Mouse (Mus musculus) adrenal gland, postnatal 25 days (tissue): ENCODE data around the gene Mpeg1. TPM values are rescaled to one million over a fixed set of nuclear protein-coding genes. Genes with fewer than 3 reads are reported as not detected.

ENCODE experiments used
- DNase-seq: peaks from one replicate; pipeline ENCODE4 v3.0.0; 2021; ENCODE audit warnings: mixed read lengths
- total RNA-seq: library from RNA; stranded (reverse); gene quantifications from 2 replicates; pipeline ENCODE4 v1.2.3, GENCODE M21; 2021

Mpeg1 gene
- total RNA-seq, 1 experiment from 2014 or later, result 16.5 TPM

- DNase-seq, result no peak
Measured at GRCm38 (mm10) chr19:12465530-12466144, 5.1 kb downstream of the Mpeg1 start.

DNA sequence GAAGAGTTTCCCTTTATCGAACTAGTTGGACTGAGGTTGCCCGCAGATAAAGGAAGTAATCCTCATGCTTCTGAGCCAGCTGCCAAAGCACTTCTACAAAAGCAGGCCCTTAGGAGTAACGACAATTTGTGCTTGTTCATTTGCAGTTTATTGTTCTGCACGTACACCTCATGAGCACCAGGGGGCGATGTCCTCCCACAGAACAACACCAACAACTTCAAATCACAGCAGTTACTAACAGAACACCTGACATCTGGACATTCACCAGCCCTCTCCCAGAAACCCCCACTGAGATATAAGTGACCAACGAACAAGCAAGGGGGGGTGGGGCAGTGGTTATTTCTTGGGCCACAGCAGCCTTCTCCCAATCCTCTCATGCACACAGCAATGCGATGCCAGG lies 5.6 kb downstream of the Mpeg1 start:
- DNase-seq, result peak; percentile 57

- DNase-seq, result no peak
Measured at GRCm38 (mm10) chr19:12467436-12467835, 6.9 kb downstream of the Mpeg1 start.

DNA sequence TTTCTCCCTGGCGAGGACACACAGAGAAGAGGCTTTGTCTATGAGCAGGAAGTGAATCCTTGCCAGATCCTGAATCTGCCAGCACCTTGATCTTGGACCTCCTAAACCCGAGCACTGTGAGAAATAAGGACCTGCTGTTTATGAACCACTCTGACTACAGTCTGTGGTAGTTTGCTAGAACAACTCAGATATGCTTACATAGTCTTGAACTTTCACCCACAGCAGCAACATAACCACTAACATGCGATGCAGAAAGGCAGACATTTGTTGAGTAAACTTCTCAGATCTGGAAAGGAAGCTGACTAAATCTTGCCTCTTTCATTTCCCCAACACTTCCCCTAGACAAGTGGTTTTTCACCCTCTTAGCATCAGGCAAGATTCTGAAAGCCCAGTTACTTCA lies 11.3 kb downstream of the Mpeg1 start:
- DNase-seq, result no peak

DNA sequence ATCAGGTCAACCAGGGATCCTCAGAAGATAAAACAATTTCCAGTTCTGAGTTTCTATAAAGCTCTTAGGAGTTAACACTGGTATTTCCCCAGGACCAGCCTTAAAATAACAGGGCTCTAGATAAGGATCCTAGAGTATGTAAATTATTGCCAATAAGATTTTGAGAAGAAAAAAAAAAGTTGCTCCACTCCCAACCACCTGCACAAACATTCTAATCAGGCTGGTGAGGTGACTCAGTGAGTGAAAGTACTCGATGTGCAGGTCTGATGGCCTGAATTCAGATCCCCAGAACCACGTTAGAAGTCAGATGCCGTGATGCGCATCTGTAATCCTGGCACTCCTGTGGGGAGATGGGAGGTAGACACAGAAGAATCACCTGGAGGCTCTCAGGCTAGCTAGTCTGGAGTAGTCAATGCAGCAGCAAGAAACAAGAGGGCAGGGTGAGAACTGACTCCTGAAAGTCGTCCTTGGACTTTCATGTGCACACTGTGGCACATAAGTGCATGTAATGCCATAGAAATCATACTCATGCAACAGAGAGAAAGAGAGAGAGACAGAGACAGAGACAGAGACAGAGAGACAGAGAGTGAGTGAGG lies 11.9 kb downstream of the Mpeg1 start:
- DNase-seq, result no peak

DNA sequence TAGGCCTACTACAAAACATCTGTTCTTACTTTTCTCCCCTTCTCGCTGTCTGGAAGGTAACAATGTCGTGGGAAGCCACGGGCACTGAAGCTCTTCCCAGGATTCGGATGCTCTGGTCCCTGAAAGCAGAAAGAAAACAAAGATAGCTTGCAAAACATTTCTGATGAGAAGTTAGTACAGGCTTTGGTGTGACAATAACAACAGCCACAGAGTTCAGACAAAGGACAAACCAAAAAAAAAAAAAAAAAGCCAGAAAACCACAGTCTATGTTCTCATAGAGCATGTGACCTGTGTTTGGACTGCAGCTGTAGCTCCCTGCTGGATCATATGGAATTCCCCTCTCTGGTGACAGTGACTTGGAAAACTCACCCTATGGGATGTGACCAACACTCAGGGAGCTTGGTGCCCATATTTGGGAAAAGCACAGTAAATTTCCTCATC lies 12.6 kb downstream of the Mpeg1 start:
- DNase-seq, result no peak

GRCm38 (mm10) chr19:12473951-12474350 lies 13.4 kb downstream of the Mpeg1 start:
- no peak for DNase-seq

DNA sequence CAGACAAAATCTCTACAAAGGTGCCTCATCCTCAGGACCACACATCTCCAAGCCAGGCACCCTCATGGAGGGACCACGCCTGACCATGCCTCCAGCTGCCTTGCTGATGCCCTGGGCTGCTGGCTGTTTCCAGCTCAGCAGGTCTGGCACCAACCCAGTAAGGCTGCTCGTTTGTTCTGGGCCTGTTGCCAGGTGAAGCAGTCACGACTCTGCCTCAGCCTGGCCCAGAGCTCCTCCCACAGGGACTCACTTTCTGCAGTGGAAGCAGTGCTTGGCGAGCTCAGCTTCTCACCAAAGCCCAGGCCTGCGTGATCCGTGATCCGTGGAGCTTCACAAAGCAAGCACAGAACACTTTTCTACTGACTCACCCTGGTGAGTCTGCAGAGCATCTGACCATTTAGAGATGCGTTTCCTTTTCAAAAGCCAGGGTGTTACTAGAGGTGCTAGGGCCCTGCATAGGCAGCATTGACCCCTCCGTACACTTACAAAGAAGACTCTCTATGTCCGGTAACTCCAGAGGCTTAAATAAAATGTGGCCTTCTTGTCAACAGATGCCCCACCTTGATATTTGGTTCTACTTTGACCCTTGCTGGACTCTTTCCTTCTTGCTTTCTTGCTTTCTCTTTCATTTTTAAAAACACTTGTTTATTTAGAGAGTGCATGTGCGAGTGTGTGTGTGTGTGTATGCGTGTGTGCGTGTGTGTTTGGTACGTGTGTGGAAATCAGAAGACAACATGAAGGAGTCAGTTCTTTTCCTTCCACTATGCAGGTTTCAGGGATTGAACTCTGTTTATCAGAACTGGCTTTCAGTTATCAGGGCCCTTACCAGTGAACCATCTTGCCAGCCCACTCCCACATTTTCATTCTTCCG lies 15.0 kb downstream of the Mpeg1 start:
- peak; percentile 93 for DNase-seq

- no peak for DNase-seq
Measured at GRCm38 (mm10) chr19:12476721-12477270, 16.2 kb downstream of the Mpeg1 start.

DNA sequence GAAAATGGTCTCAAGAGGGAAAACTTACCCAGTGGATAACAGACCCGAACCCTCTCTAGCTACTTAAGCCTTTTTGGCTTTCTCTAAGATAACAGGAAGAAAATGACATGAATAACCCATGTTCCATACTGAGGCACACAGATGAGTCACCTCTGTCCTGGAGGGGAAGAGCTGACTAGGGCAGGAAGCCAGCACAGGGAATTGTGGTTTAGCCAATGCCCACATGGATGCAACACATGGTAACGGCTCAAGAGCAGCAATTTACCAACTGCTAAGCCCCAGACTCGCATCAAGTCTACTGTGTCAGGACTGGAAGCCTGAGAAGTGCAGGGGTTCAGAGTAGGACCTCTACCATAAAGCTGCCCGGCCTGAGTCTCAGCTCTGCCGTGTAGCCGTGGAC lies 17.8 kb downstream of the Mpeg1 start:
- DNase-seq, result no peak

DNA sequence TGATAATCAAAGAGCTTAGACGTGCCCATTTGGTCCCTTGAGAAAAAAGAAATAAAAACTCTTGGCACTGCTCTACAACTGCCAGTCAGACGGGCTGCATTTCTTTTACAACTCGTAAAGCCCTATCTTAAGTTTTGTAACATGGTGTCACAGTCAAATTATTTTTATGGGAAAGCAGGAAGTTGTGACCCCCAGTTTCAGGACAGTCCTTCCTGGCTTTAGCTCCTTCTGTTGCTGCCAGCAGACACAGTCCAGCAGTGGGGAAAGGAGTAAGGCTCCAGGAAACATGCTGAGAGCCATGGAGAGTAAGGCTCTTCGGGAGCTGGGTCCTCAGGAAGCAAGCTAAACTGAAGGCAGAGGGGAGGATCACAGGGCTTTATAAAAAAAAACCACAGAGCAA lies 23.2 kb downstream of the Mpeg1 start:
- no peak for DNase-seq

GRCm38 (mm10) chr19:12484210-12484609 lies 23.6 kb downstream of the Mpeg1 start:
- no peak for DNase-seq

DNA sequence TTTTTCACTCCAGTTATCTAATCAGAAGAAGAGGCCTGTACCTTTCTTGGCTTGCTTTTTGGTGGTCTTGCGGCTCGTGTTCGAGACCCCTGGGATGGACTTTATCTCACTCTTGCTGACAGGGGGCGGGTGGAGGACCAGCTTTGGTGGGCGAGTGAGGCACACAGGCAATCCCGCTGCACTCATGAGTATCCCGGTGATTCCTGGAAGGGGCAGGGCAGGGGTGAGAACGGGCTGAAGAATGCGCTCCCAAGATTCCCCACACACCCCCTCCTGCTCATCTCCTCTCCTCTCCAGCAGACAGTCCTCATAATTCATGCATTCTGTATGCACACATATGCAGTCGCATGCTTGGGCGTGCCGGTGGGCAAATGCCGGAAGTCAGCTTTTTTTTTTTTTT lies 24.6 kb downstream of the Mpeg1 start:
- DNase-seq, result no peak

GRCm38 (mm10) chr19:12485631-12486030 lies 25.1 kb downstream of the Mpeg1 start:
- no peak for DNase-seq

DNA sequence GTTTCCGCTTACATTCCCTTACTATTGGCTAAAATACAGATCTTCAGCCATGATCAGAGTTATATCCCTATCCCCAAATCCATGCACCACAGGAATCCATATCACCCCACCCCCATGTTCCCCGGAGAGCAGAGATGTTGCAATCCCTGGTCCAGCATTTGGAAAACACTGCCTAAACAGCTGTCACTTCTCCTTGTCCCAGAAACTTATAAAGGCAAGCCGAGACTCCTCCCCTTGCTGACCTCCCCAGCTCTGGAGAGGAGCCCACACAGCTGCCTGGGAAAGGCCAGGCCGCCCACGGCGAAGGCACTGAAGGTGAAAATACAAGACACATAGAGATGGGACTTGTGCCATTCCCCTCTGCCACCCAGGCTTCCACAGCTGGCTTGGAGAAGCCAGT lies 26.3 kb downstream of the Mpeg1 start:
- peak; percentile 74 for DNase-seq

GRCm38 (mm10) chr19:12487511-12488204 lies 27.1 kb downstream of the Mpeg1 start:
- no peak for DNase-seq

GRCm38 (mm10) chr19:12488205-12488966 lies 27.8 kb downstream of the Mpeg1 start:
- no peak for DNase-seq

DNA sequence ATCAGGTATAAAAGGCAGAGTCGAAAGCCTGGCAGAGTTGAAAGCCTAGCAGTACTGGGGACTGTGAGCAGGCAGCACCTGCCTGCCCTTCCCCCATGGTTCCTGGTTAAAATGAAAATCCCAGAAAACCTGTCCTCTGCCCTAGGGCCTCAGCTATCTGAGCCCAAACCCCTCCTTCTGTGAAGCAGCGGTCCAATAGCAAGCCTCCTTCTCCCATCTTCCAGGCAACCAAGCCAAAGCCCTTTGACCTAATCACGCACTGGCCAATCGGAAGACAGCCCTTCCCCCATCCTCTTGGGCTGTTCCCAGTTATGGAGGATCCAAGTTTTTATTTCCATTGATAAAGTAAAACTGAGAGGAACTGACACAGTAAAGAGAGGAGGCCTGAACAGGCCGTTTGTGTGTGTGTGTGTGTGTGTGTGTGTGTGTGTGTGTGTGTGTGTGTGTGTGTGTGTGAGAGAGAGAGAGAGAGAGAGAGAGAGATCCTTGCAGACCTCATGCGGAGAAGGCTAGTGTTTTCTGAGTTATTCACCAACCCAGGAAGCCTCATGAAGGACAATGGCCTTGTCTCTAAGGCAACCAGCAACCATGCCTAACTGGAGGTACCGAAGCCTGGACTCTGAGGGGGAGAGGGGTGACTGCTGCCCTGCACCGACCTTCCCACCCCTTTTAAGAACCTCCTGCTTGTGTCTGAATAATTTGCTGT lies 28.5 kb downstream of the Mpeg1 start:
- peak; percentile 35 for DNase-seq

GRCm38 (mm10) chr19:12489675-12490570 lies 29.3 kb downstream of the Mpeg1 start:
- DNase-seq, result no peak

GRCm38 (mm10) chr19:12491636-12492035 lies 31.1 kb downstream of the Mpeg1 start:
- no peak for DNase-seq
